Mouse (Mus musculus): ENCODE data around the gene Arhgef28. TPM values are rescaled to one million over a fixed set of nuclear protein-coding genes. Genes with fewer than 3 reads are reported as not detected.

The Arhgef28 gene
- polyA plus RNA-seq, 1 experiment: not detected

- H3K27ac ChIP-seq (ENCODE audit: insufficient read depth, low read depth, low read length): no peak overlapping the region
- 73% methylated on average over 11 of the region's 11 CpGs for whole genome bisulfite sequencing
- H3K4me3 ChIP-seq (ENCODE audit: insufficient read depth, low read depth, low read length): no peak overlapping the region
- TF ChIP-seq POLR2A (IDR thresholded peaks at IDR 0.05; ENCODE audit: insufficient read depth, low read depth, low read length) (no peak), CTCF (IDR thresholded peaks at IDR 0.05; ENCODE audit: insufficient read depth, low read depth, low read length) (no peak)
- H3K4me1 ChIP-seq (ENCODE audit: control insufficient read depth, insufficient read depth, low read length): no peaks in the 10 kb centered on the region
Measured at GRCm38 (mm10) chr13:98172365-98172764, 33.9 kb downstream of the Arhgef28 start.

- Histone ChIP-seq H3K4me1 (ENCODE audit: control insufficient read depth, insufficient read depth, low read length) (no peaks in the 10 kb centered on the region), H3K4me3 (ENCODE audit: insufficient read depth, low read depth, low read length) (no peak overlapping the region), H3K27ac (ENCODE audit: insufficient read depth, low read depth, low read length) (no peak overlapping the region)
- 94% methylated on average over 4 of the region's 4 CpGs for WGBS
- no peak for TF ChIP-seq CTCF (IDR thresholded peaks at IDR 0.05; ENCODE audit: insufficient read depth, low read depth, low read length)
- no peak for TF ChIP-seq POLR2A (IDR thresholded peaks at IDR 0.05; ENCODE audit: insufficient read depth, low read depth, low read length)
Measured at GRCm38 (mm10) chr13:98171706-98172105, 34.5 kb downstream of the Arhgef28 start.

- no peak overlapping the region for H3K4me3 ChIP-seq (ENCODE audit: insufficient read depth, low read depth, low read length)
- TF ChIP-seq POLR2A (IDR thresholded peaks at IDR 0.05; ENCODE audit: insufficient read depth, low read depth, low read length) (no peak), CTCF (IDR thresholded peaks at IDR 0.05; ENCODE audit: insufficient read depth, low read depth, low read length) (no peak)
- WGBS: 88% methylated on average over 12 of the region's 12 CpGs
- no peaks in the 10 kb centered on the region for H3K4me1 ChIP-seq (ENCODE audit: control insufficient read depth, insufficient read depth, low read length)
- no peak overlapping the region for H3K27ac ChIP-seq (ENCODE audit: insufficient read depth, low read depth, low read length)
Measured at GRCm38 (mm10) chr13:98171257-98171656, 35.0 kb downstream of the Arhgef28 start.

DNA sequence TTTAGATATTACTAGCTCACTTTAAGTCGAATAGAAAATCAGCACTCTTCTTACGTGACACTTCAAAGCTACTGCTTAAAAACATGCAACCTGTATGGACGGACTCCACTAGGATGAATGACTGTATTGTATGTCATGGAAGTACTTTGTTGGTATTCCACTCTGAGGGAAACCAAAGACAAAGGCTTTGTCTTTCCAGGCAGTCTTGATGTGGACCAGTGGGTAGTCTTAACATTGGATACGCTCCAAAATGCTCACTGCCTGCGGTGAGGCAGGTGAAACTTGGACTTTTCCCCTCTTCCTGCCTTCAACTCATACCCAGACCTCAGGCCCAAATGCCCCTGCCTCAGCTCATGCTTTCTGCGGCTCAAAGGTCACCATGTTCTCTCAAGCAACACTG, 41.4 kb downstream of the Arhgef28 start:
- Histone ChIP-seq H3K4me1 (ENCODE audit: control insufficient read depth, insufficient read depth, low read length) (peaks cover 8% of the 10 kb centered on the region), H3K27ac (ENCODE audit: insufficient read depth, low read depth, low read length) (no peak overlapping the region), H3K4me3 (ENCODE audit: insufficient read depth, low read depth, low read length) (no peak overlapping the region)
- WGBS: 44% methylated on average over 6 of the region's 6 CpGs
- TF ChIP-seq CTCF (IDR thresholded peaks at IDR 0.05; ENCODE audit: insufficient read depth, low read depth, low read length) (no peak), POLR2A (IDR thresholded peaks at IDR 0.05; ENCODE audit: insufficient read depth, low read depth, low read length) (no peak)

- H3K4me3 ChIP-seq (ENCODE audit: insufficient read depth, low read depth, low read length): no peak overlapping the region
- WGBS: 95% methylated on average over 8 of the region's 8 CpGs
- TF ChIP-seq POLR2A (IDR thresholded peaks at IDR 0.05; ENCODE audit: insufficient read depth, low read depth, low read length): no peak
- TF ChIP-seq CTCF (IDR thresholded peaks at IDR 0.05; ENCODE audit: insufficient read depth, low read depth, low read length): no peak
- peaks cover 10% of the 10 kb centered on the region for H3K4me1 ChIP-seq (ENCODE audit: control insufficient read depth, insufficient read depth, low read length)
- no peak overlapping the region for H3K27ac ChIP-seq (ENCODE audit: insufficient read depth, low read depth, low read length)
Measured at GRCm38 (mm10) chr13:98161496-98161895, 44.7 kb downstream of the Arhgef28 start.

DNA sequence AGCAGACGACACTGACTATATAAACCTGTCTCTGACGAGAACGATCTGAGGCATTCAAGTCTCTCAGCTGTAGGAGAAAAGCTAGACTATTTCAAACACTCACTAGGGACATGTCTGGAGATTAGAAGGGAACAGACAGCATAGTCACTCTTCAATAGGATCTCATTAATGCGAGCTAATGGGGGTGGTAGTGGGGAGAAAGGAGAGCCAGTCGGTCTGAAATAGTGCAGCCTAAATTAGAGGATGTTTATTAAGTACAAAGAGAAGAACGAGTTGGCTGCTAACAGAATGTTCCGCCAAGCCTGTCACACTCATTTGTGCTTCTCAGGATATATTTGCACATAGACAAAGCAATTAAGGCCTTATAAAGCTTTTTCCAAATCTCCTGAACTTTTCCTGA, 49.6 kb downstream of the Arhgef28 start:
- no peak for TF ChIP-seq POLR2A (IDR thresholded peaks at IDR 0.05; ENCODE audit: insufficient read depth, low read depth, low read length)
- TF ChIP-seq CTCF (IDR thresholded peaks at IDR 0.05; ENCODE audit: insufficient read depth, low read depth, low read length): no peak
- H3K27ac ChIP-seq (ENCODE audit: insufficient read depth, low read depth, low read length): no peak overlapping the region
- peaks cover 5% of the 10 kb centered on the region for H3K4me1 ChIP-seq (ENCODE audit: control insufficient read depth, insufficient read depth, low read length)
- H3K4me3 ChIP-seq (ENCODE audit: insufficient read depth, low read depth, low read length): no peak overlapping the region
- 23% methylated on average over 7 of the region's 7 CpGs for WGBS

- H3K27ac ChIP-seq (ENCODE audit: insufficient read depth, low read depth, low read length): no peak overlapping the region
- peaks cover 5% of the 10 kb centered on the region for H3K4me1 ChIP-seq (ENCODE audit: control insufficient read depth, insufficient read depth, low read length)
- H3K4me3 ChIP-seq (ENCODE audit: insufficient read depth, low read depth, low read length): no peak overlapping the region
- WGBS: 94% methylated on average over 8 of the region's 8 CpGs
- TF ChIP-seq POLR2A (IDR thresholded peaks at IDR 0.05; ENCODE audit: insufficient read depth, low read depth, low read length): no peak
- no peak for TF ChIP-seq CTCF (IDR thresholded peaks at IDR 0.05; ENCODE audit: insufficient read depth, low read depth, low read length)
Measured at GRCm38 (mm10) chr13:98152759-98153158, 53.5 kb downstream of the Arhgef28 start.

- 85% methylated on average over 5 of the region's 5 CpGs for WGBS
- H3K4me1 ChIP-seq (ENCODE audit: control insufficient read depth, insufficient read depth, low read length): no peaks in the 10 kb centered on the region
- no peak overlapping the region for H3K27ac ChIP-seq (ENCODE audit: insufficient read depth, low read depth, low read length)
- TF ChIP-seq CTCF (IDR thresholded peaks at IDR 0.05; ENCODE audit: insufficient read depth, low read depth, low read length) (no peak), POLR2A (IDR thresholded peaks at IDR 0.05; ENCODE audit: insufficient read depth, low read depth, low read length) (no peak)
- no peak overlapping the region for H3K4me3 ChIP-seq (ENCODE audit: insufficient read depth, low read depth, low read length)
Measured at GRCm38 (mm10) chr13:98147532-98147931, 58.7 kb downstream of the Arhgef28 start.

DNA sequence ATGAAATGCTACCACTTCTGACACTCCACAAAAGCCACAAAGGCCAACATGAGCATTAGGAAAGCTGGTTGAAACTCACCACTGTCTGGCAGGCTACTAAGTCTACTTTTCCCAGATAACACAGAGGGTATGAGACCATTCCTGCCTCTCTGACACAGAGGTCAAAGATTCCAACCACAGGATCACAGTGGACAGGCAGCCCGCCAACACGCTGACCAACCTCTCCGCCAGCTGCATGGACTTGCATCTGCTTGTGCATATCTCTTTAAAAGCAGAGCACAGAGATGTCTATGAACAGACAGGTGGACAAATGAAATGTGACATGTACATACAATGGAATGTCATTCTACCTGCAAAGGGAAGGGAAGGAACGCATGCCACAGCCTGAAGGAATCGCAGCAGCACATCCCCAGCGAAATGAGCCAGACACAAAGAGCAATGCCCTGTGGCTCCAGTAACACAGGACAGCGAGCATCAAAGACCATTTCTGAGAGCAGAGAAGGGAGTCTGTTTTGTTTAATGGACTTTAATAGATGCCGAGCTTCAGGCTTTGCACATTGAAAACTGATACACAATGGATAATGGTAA, 59.6 kb downstream of the Arhgef28 start:
- Histone ChIP-seq H3K27ac (ENCODE audit: insufficient read depth, low read depth, low read length) (no peak overlapping the region), H3K4me1 (ENCODE audit: control insufficient read depth, insufficient read depth, low read length) (no peaks in the 10 kb centered on the region), H3K4me3 (ENCODE audit: insufficient read depth, low read depth, low read length) (no peak overlapping the region)
- 76% methylated on average over 8 of the region's 8 CpGs for WGBS
- TF ChIP-seq CTCF (IDR thresholded peaks at IDR 0.05; ENCODE audit: insufficient read depth, low read depth, low read length) (no peak), POLR2A (IDR thresholded peaks at IDR 0.05; ENCODE audit: insufficient read depth, low read depth, low read length) (no peak)

GRCm38 (mm10) chr13:98145310-98145709, 60.9 kb downstream of the Arhgef28 start:
- WGBS: 88% methylated on average over 7 of the region's 7 CpGs
- Histone ChIP-seq H3K4me3 (ENCODE audit: insufficient read depth, low read depth, low read length) (no peak overlapping the region), H3K27ac (ENCODE audit: insufficient read depth, low read depth, low read length) (no peak overlapping the region), H3K4me1 (ENCODE audit: control insufficient read depth, insufficient read depth, low read length) (peaks cover 4% of the 10 kb centered on the region; the same call in 1 of the 2 replicates)
- TF ChIP-seq POLR2A (IDR thresholded peaks at IDR 0.05; ENCODE audit: insufficient read depth, low read depth, low read length): no peak
- no peak for TF ChIP-seq CTCF (IDR thresholded peaks at IDR 0.05; ENCODE audit: insufficient read depth, low read depth, low read length)
